Mouse (Mus musculus) liver, embryonic 16.5 days (tissue): ENCODE measurements at regions not wholly inside any gene's neighbourhood (a gene's known extent, or its start where the extent isn't known, plus 50 kb on each side); places are given as distances from the start of the nearest gene placed in this dataset.

Experiments used
- ATAC-seq: fragments of 200-750 bp; cut with Nextera tagmentation; 2 replicates; pipeline ENCODE4 v1.8.0; 2017; ENCODE audit warnings: low read depth, mild to moderate bottlenecking, moderate number of reproducible peaks, moderate library complexity
- H3K27ac ChIP-seq: fragments of 300-500 bp; sonication (generic); 2 replicates; pipeline ENCODE4 v1.5.1; 2014; ENCODE audit warnings: mild to moderate bottlenecking, low read length
- H3K27me3 ChIP-seq: fragments of 300-500 bp; sonication (generic); 2 replicates; pipeline ENCODE4 v1.6.1; 2014; ENCODE audit warnings: low read depth, low read length, mixed read lengths; ENCODE audit not compliant: control insufficient read depth, insufficient read depth
- H3K36me3 ChIP-seq: fragments of 300-500 bp; sonication (generic); 2 replicates; pipeline ENCODE4 v1.6.1; 2014; ENCODE audit warnings: mild to moderate bottlenecking; ENCODE audit not compliant: control insufficient read depth, insufficient read depth
- H3K4me1 ChIP-seq: fragments of 300-500 bp; sonication (generic); 2 replicates; pipeline ENCODE4 v1.6.1; 2014; ENCODE audit warnings: low read depth, low read length, mixed read lengths; ENCODE audit not compliant: control insufficient read depth
- H3K4me2 ChIP-seq: fragments of 300-500 bp; sonication (generic); 2 replicates; pipeline ENCODE4 v1.6.1; 2014; ENCODE audit warnings: low read depth, low read length, mixed read lengths
- H3K4me3 ChIP-seq: fragments of 300-500 bp; sonication (generic); 2 replicates; pipeline ENCODE4 v1.5.1; 2014; ENCODE audit warnings: low read depth, mild to moderate bottlenecking, low read length
- H3K9ac ChIP-seq: fragments of 300-500 bp; sonication (generic); 2 replicates; pipeline ENCODE4 v1.6.1; 2014; ENCODE audit warnings: low read depth, low read length
- H3K9me3 ChIP-seq: fragments of 300-500 bp; sonication (generic); replicated peaks from 2 replicates; pipeline ENCODE4 v1.6.1; 2016; ENCODE audit warnings: low read length; ENCODE audit not compliant: control insufficient read depth
- WGBS: fragments of 180-500 bp; shearing (Covaris S2); extraction: QIAGEN DNeasy Blood & Tissue Kit; methylation state at CpG from one replicate; pipeline ENCODE4 v1.1.7; 2014; ENCODE audit not compliant: insufficient replicate concordance; 5-methylcytosine and 5-hydroxymethylcytosine counted together

DNA sequence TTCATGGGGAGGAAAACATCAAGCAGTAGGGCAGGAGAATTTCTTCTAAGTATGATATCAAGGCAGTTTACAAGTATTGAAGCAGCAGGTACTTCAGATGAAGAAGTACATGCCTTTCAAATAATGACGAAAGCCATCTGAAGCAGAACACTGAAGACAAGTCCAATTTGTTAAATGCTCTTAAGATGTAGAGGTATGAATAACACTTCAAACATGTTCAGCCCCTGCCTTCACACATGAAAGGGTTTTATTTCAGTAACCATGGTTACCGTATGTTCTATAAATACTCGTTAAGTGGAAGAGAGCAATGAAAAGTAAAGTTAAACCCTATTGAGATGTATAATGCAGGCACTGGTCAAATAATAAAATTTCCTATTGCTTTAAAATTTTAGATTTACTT, 101.8 kb downstream of the Mospd2 start:
- ATAC-seq, result no peak
- no peaks in the 10 kb centered on the region for H3K27me3 ChIP-seq
- H3K4me3 ChIP-seq, result no peak overlapping the region
- H3K4me1 ChIP-seq, result no peaks in the 10 kb centered on the region
- H3K9ac ChIP-seq, result no peak overlapping the region
- H3K9me3 ChIP-seq, result no peaks in the 10 kb centered on the region
- no peak overlapping the region for H3K27ac ChIP-seq
- no peak overlapping the region for H3K4me2 ChIP-seq
- no peaks in the 10 kb centered on the region for H3K36me3 ChIP-seq
- 79% methylated on average over 3 of the region's 3 CpGs for WGBS

DNA sequence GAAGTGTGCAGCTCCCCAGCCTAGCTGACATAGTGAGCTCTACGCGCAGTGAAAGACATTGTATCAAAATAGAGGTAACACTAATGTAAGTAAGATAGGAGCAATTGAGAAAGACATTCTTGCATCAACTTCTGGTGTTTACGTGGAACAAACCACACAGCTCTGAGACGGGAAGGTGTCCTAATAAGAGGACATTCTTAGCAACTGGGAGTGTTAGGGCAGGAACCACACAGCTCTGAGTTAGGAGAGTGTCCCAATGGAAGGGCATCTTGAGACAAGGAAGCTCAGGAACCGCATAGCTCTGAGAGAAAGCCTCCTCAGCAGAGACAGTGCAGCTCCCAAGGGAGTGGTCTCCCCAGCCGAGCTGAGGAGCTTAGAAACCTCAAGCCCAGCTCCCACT, 139.8 kb downstream of the Mospd2 start:
- Histone ChIP-seq H3K4me2 (no peak overlapping the region), H3K27ac (no peak overlapping the region), H3K4me1 (no peaks in the 10 kb centered on the region), H3K9me3 (no peaks in the 10 kb centered on the region), H3K4me3 (no peak overlapping the region), H3K9ac (no peak overlapping the region), H3K27me3 (no peaks in the 10 kb centered on the region), H3K36me3 (no peaks in the 10 kb centered on the region)
- WGBS, result 63% methylated on average over 6 of the region's 6 CpGs
- peak; percentile 56; the same call in 1 of the 2 replicates for ATAC-seq

DNA sequence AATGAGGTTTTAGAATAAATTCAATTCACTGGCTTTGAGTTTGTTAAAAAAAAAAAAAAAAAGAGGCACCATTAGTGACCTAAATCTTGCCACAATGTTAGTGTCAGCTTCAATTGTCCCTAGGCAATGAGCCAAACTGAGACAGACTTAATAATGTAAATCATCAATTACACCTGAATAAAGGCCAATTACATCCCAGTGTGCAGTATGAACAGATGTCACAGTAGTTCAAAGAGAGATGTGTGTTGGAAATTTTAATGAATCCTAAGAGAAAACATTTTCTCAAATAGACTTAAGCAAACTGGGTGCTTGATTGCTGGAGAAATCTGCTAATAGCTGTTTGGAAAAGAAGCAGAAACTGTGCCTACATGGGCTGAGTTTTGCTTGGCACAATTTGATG, 159.3 kb downstream of the Mospd2 start:
- no peak for ATAC-seq
- Histone ChIP-seq H3K27ac (no peak overlapping the region), H3K4me2 (no peak overlapping the region), H3K9ac (no peak overlapping the region), H3K4me3 (no peak overlapping the region), H3K4me1 (no peaks in the 10 kb centered on the region), H3K9me3 (no peaks in the 10 kb centered on the region), H3K27me3 (no peaks in the 10 kb centered on the region), H3K36me3 (no peaks in the 10 kb centered on the region)

DNA sequence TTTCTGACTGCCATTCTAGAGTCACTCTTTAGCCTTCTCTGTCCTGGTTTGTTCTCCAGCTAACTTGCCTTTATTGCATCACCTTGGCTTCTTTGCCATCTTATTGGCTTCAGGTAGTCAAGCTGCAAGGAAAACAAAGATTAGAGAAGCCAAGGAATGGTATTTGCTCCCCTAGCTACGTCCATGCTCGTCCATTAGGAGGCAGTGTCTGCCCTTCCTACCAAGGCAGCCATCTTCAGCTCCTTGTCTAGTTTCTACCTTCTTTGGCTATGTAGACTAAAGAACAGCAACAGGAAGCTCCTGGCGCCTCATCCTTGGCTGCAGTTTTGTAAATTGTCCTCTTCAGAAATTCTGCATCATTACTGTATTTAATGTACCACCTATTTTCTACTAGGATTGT, 192.9 kb downstream of the Mospd2 start:
- Histone ChIP-seq H3K4me3 (no peak overlapping the region), H3K9me3 (no peaks in the 10 kb centered on the region), H3K27me3 (no peaks in the 10 kb centered on the region), H3K27ac (no peak overlapping the region), H3K36me3 (no peaks in the 10 kb centered on the region), H3K4me1 (no peaks in the 10 kb centered on the region), H3K9ac (no peak overlapping the region), H3K4me2 (no peak overlapping the region)
- no peak for ATAC-seq
- 22% methylated on average over 3 of the region's 3 CpGs for WGBS

DNA sequence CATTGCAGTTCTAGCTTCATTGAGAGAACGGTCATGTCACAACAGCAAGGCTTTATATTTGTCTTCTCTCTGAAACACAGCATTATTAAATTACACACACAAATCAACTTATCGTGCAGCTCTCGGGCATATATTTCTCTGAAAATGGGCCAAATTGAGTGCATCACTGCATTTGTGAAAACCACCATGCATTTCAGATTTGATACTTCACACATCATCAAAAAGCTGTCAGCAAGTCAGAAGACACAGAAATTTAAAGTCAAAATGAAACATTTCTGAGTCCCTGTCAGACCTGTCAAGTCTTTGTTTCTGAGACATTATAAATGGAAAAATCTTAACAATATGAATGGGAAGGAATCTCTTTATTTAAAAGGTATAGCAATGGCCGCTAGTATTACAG, 215.3 kb downstream of the Mospd2 start:
- no peak for ATAC-seq
- Histone ChIP-seq H3K9ac (no peak overlapping the region), H3K27me3 (no peaks in the 10 kb centered on the region), H3K36me3 (no peaks in the 10 kb centered on the region), H3K27ac (no peak overlapping the region), H3K4me2 (no peak overlapping the region), H3K4me3 (no peak overlapping the region), H3K9me3 (no peaks in the 10 kb centered on the region), H3K4me1 (no peaks in the 10 kb centered on the region)
- 66% methylated on average over 4 of the region's 4 CpGs for WGBS

DNA sequence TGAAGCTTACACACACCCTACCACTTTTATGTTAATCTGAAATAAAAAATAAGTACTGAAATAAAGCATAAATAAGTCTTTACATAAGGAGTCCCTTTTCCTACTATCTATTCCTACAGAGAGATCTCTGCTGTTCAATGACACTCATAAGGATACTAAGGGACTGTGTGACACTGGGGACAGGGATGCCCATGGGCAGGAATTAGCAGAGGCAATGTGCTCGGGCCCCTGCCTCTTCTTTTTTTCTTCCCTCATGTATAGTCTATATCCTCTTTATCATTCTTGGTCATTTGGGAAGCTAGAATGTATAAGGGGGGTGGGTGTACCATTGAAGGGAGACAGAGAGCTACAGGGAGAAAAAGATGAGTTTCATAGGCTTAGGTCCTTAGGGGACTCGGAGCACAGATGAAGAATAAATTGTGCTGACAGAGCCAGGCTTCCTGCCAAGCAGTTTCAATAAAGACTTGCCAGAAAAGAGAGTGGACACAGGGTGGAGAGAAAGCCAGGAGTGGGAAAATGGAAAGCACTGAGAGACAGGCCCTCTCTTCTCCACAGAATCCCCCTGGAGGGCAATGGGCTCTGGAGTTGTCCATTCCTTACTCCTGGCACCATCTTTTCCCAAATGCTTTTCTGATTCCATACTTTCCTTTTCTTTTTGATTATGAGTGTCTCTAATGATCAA, 216.3 kb downstream of the Mospd2 start:
- no peaks in the 10 kb centered on the region for H3K27me3 ChIP-seq
- H3K4me1 ChIP-seq, result no peaks in the 10 kb centered on the region
- ATAC-seq, result no peak
- no peaks in the 10 kb centered on the region for H3K36me3 ChIP-seq
- H3K9me3 ChIP-seq, result no peaks in the 10 kb centered on the region
- whole genome bisulfite sequencing, result 53% methylated on average over 2 of the region's 2 CpGs
- H3K4me3 ChIP-seq, result no peak overlapping the region
- H3K27ac ChIP-seq, result no peak overlapping the region
- H3K9ac ChIP-seq, result no peak overlapping the region
- H3K4me2 ChIP-seq, result no peak overlapping the region

DNA sequence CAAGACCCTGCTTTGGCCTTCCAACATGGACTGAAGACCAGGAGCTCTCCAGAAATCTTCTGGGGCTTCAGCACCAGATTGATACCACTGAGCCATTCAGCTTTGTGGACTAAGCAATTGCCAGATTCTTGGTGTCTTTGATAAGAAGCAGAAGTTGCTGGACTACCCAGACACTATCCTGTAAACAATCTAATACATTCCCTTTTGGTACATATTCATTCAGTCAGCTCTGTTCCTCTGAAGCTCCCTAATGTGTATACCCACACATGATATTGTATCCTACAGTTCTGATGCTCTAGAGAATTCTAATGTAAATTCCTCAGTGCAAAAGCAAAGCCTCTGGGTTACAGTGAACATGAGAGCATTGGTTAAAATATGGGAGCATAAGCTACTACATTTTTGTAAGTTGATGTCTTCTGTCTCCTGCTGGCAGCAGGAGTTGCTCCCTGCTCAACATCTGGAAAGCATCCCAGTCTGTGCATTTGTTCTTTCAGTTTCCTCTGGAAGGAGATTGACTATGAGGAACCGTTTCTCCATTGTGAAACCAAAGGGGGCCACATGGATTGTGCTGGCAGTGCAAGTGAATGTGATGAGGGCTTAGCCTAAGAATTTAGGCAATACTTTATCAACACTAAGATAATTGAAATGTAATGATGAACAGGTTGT, 234.5 kb downstream of the Mospd2 start:
- ATAC-seq, result no peak
- H3K4me2 ChIP-seq, result no peak overlapping the region
- H3K27ac ChIP-seq, result no peak overlapping the region
- no peaks in the 10 kb centered on the region for H3K27me3 ChIP-seq
- H3K9me3 ChIP-seq, result no peaks in the 10 kb centered on the region
- H3K4me3 ChIP-seq, result no peak overlapping the region
- WGBS, result 33% methylated on average over 1 of the region's 1 CpGs
- H3K36me3 ChIP-seq, result no peaks in the 10 kb centered on the region
- no peak overlapping the region for H3K9ac ChIP-seq
- H3K4me1 ChIP-seq, result no peaks in the 10 kb centered on the region
